Mouse (Mus musculus) CH12.LX (cell line): ENCODE measurements around the gene Arhgap6.

Experiments
- BHLHE40 ChIP-seq: IDR thresholded peaks from 2 replicates; pipeline ENCODE4 v1.6.1; 2011; ENCODE audit warnings: mild to moderate bottlenecking, low read depth, low read length, improper control_type of control experiment
- CTCF ChIP-seq, 2 experiments: IDR thresholded peaks in 1 of 2; conservative IDR thresholded peaks in 1 of 2; 2 replicates each; pipeline ENCODE4 v1.5.1; 2011 to 2012; ENCODE audit warnings: low read depth in 2 of 2, low read length in 2 of 2, improper control_type of control experiment in 1 of 2, inconsistent platforms in 1 of 2, mild to moderate bottlenecking in 1 of 2, moderate library complexity in 1 of 2
- EP300 ChIP-seq: IDR thresholded peaks from 2 replicates; pipeline ENCODE4 v1.6.1; 2011; ENCODE audit warnings: low read length, improper control_type of control experiment
- POLR2A ChIP-seq: IDR thresholded peaks from 2 replicates; pipeline ENCODE4 v1.6.1; 2011; ENCODE audit warnings: low read depth, mild to moderate bottlenecking, improper control_type of control experiment, low read length
- SIN3A ChIP-seq: IDR thresholded peaks from 2 replicates; pipeline ENCODE4 v1.6.1; 2012; ENCODE audit warnings: low read length, improper control_type of control experiment, inconsistent platforms
- TBP ChIP-seq: conservative IDR thresholded peaks from 2 replicates; pipeline ENCODE4 v1.6.1; 2011; ENCODE audit warnings: low read depth, low read length, improper control_type of control experiment
- UBTF ChIP-seq: IDR thresholded peaks from 2 replicates; pipeline ENCODE4 v1.6.1; 2012; ENCODE audit warnings: low read depth, mild to moderate bottlenecking, inconsistent platforms, low read length, improper control_type of control experiment, moderate library complexity

GRCm38 (mm10) chrX:168920942-168921341 is 126.0 kb downstream of the Arhgap6 start:
- no peak for TF ChIP-seq EP300
- no peak for TF ChIP-seq POLR2A
- TF ChIP-seq BHLHE40 = no peak
- TF ChIP-seq TBP = no peak
- TF ChIP-seq CTCF (conservative IDR thresholded peaks at IDR 0.05 in 1 of 2, IDR thresholded peaks at IDR 0.05 in 1 of 2; ENCODE audit: low read depth in 2 of 2, low read length in 2 of 2) = no peak
- no peak for TF ChIP-seq SIN3A
- no peak for TF ChIP-seq UBTF
